Mouse (Mus musculus) hindbrain, embryonic 11.5 days (tissue): ENCODE results near the gene Xpnpep3. TPM values are rescaled to one million over a fixed set of nuclear protein-coding genes. Genes with fewer than 3 reads are reported as not detected.

ENCODE experiments used
- polyA plus RNA-seq: library from polyadenylated mRNA; unstranded; fragments of >200 nt; fragmentation: Nextera tagmentation; extraction: Ambion mirVana; gene quantifications from 2 replicates; pipeline ENCODE4 v1.2.1, GENCODE M21; 2014

Xpnpep3 gene
- polyA plus RNA-seq, 1 experiment from 2014 or later = 6.8 TPM

Other genes starting within 250 kb of the Xpnpep3 start
- gene Mrtfa, start 209.4 kb upstream of the Xpnpep3 start, polyA plus RNA-seq = 19.6 and 31.9 TPM in 2 replicates
- 0.09 and 0.59 TPM in 2 replicates for gene Mchr1, start 164.6 kb upstream of the Xpnpep3 start, polyA plus RNA-seq
- 111 and 118 TPM in 2 replicates for gene Slc25a17, start 39.3 kb upstream of the Xpnpep3 start, polyA plus RNA-seq
- 178 TPM in 2 replicates for gene St13, start 61 bp upstream of the Xpnpep3 start, polyA plus RNA-seq
- 0.92 and 1.2 TPM in 2 replicates for gene Dnajb7, start 8.2 kb downstream of the Xpnpep3 start, polyA plus RNA-seq
- gene Rbx1, start 66.2 kb downstream of the Xpnpep3 start, polyA plus RNA-seq = 531 and 563 TPM in 2 replicates
- 23.3 and 41.7 TPM in 2 replicates for gene Ep300, start 185.2 kb downstream of the Xpnpep3 start, polyA plus RNA-seq